Mouse (Mus musculus): ENCODE results near the gene Rasa1. TPM values are rescaled to one million over a fixed set of nuclear protein-coding genes. Genes with fewer than 3 reads are reported as not detected.

Gene Rasa1
- polyA plus RNA-seq, 1 experiment from 2014 or later: 34.7 TPM

DNA sequence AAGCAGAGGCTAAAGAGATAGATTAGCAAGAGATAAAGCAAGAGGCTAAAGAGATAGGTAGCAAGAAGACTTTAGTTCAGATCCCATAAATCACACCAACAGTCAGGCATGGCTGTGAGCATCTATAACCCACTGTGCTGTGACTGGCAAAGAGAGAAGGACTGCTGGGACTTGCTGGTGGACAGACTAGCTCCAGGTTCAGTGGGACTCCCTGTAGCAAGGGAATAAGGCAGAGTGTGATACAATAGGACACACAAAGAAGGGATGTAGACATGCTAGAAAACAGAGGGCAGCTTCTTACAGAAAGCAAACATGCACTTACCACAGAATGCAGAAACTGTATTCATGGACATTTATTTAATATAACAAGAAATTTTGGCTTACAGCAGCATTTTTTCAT lies 15.1 kb downstream of the Rasa1 start:
- no peaks in the 10 kb centered on the region for H3K27me3 ChIP-seq (replicated peaks)
- H3K36me3 ChIP-seq: no peaks in the 10 kb centered on the region
- H3K27ac ChIP-seq (replicated peaks): no peak overlapping the region
- H3K4me2 ChIP-seq: no peak overlapping the region
- no peak overlapping the region for H3K9ac ChIP-seq
- no peak overlapping the region for H3K4me3 ChIP-seq
- H3K4me1 ChIP-seq: peaks cover 10% of the 10 kb centered on the region
- no peaks in the 10 kb centered on the region for H3K9me3 ChIP-seq
- no peak for ATAC-seq (ENCODE audit: extremely low read depth, insufficient number of reproducible peaks, low FRiP score, low TSS enrichment)

DNA sequence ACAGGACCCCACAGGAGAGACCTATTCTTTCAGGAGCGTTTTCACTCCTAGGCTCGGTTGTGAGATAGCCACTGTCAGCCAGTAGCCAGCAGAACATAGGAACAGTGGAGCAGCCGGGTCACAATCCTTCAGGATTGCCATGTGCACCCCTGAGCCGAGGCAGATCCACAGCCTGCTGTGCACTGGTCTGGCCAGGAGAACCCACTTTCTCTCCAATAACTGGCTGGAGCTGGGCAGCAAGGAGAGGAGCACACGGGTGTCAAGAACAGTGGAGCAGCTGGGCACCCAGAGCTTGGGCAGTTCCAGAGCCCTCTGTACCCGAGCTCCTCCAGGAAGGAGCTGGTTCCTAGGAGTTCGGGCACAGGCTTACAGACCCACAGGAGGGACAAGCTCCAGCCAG lies 50.2 kb downstream of the Rasa1 start:
- WGBS: 81% methylated on average over 7 of the region's 7 CpGs
- Histone ChIP-seq H3K4me1 (no peaks in the 10 kb centered on the region), H3K9me3 (no peaks in the 10 kb centered on the region), H3K4me3 (no peak overlapping the region), H3K27me3 (replicated peaks) (no peaks in the 10 kb centered on the region), H3K36me3 (peaks cover 38% of the 10 kb centered on the region), H3K9ac (no peak overlapping the region), H3K4me2 (no peak overlapping the region), H3K27ac (replicated peaks) (no peak overlapping the region)
- ATAC-seq (ENCODE audit: extremely low read depth, insufficient number of reproducible peaks, low FRiP score, low TSS enrichment): no peak

DNA sequence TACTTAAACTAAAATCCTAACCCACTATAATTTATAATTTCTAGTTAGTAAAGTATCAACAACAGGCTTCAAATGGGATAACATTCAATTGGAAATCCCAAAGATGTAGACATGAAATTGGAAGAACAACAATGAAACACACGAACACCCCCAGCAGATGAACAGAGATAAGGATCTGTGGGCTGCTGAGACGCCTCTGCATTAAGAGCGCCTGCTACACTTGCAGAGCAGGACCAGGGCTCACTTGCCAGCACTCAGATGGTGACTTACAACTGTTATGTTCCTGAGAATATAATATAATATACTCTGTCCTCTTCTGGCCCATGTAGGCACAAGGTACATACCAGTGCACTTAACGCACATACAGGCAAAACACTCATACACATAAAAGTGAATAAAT lies 70.3 kb downstream of the Rasa1 start:
- no peaks in the 10 kb centered on the region for H3K27me3 ChIP-seq (replicated peaks)
- no peaks in the 10 kb centered on the region for H3K9me3 ChIP-seq
- H3K36me3 ChIP-seq: peaks cover 48% of the 10 kb centered on the region
- no peak overlapping the region for H3K4me3 ChIP-seq
- no peaks in the 10 kb centered on the region for H3K4me1 ChIP-seq
- H3K27ac ChIP-seq (replicated peaks): no peak overlapping the region
- WGBS: 70% methylated on average over 4 of the region's 4 CpGs
- H3K9ac ChIP-seq: no peak overlapping the region
- H3K4me2 ChIP-seq: no peak overlapping the region
- ATAC-seq (ENCODE audit: extremely low read depth, insufficient number of reproducible peaks, low FRiP score, low TSS enrichment): no peak

DNA sequence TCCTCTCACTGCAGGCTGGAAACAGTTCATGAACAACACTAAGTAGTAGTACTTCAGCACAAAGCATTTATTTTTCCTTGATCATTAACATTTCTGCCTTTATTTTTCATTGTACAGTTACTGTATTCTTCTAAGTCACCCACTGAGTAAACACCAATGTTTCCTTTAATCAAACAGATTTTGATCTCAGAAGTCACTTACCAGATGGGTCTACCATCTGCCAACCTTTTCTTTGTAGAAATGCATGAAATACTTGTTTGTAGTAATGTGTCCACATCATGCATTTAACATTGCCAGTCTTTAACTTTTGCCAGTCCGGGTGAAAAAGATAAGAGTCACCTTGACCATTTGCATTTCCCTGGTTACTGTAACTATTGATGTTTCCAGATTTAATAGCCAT lies 78.6 kb downstream of the Rasa1 start:
- no peak overlapping the region for H3K4me2 ChIP-seq
- ATAC-seq (ENCODE audit: extremely low read depth, insufficient number of reproducible peaks, low FRiP score, low TSS enrichment): no peak
- H3K4me3 ChIP-seq: no peak overlapping the region
- H3K9ac ChIP-seq: no peak overlapping the region
- WGBS: 60% methylated on average over 1 of the region's 1 CpGs
- H3K27me3 ChIP-seq (replicated peaks): no peaks in the 10 kb centered on the region
- H3K9me3 ChIP-seq: no peaks in the 10 kb centered on the region
- no peak overlapping the region for H3K27ac ChIP-seq (replicated peaks)
- peaks cover 46% of the 10 kb centered on the region for H3K36me3 ChIP-seq
- no peaks in the 10 kb centered on the region for H3K4me1 ChIP-seq

DNA sequence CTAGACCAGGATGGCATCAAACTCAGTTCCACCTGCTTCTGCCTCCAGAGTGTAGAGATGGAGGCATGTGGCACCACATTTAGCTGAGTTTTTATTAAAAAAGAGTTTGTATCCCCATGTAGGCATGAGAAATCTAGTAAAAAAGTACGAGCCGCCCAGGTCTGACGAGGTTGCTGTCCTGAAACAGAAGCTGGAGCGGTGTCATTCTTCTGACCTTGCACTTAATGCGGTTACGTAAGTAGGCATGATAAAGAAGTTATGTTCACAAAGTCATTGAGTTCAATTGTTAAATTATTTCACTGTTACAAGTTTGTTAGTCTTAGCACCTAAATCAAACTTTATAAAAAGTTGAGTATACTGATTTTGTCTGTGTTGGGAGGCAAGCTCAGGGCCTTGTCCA lies 80.3 kb downstream of the Rasa1 start:
- Histone ChIP-seq H3K9me3 (no peaks in the 10 kb centered on the region), H3K4me1 (peaks cover 1% of the 10 kb centered on the region), H3K4me2 (no peak overlapping the region), H3K4me3 (no peak overlapping the region), H3K27me3 (replicated peaks) (no peaks in the 10 kb centered on the region), H3K9ac (no peak overlapping the region), H3K27ac (replicated peaks) (no peak overlapping the region), H3K36me3 (peaks cover 49% of the 10 kb centered on the region)
- 85% methylated on average over 6 of the region's 6 CpGs for WGBS
- ATAC-seq (ENCODE audit: extremely low read depth, insufficient number of reproducible peaks, low FRiP score, low TSS enrichment): no peak

DNA sequence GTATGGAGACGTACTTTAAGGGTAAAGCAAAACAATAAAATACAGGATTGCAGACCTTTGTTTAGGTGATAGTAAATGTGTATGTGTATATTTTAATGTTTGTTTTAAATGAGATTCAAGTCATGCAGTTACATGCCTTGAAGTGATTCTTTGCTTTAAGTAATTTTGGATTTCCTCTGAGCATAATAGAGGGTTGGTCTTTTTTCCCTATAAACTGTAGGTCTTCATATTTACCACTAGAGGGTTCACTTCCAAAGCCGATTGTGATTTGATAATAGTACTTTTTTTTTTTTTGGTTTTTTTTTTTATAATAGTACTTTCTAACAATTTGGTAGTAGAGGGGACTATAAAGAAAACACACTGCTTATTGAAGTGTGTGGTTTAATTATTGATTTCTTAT lies 81.4 kb downstream of the Rasa1 start:
- no peaks in the 10 kb centered on the region for H3K9me3 ChIP-seq
- no peak overlapping the region for H3K27ac ChIP-seq (replicated peaks)
- H3K4me1 ChIP-seq: peaks cover 6% of the 10 kb centered on the region
- peaks cover 48% of the 10 kb centered on the region for H3K36me3 ChIP-seq
- 62% methylated on average over 2 of the region's 2 CpGs for WGBS
- no peaks in the 10 kb centered on the region for H3K27me3 ChIP-seq (replicated peaks)
- no peak overlapping the region for H3K4me2 ChIP-seq
- no peak overlapping the region for H3K9ac ChIP-seq
- no peak overlapping the region for H3K4me3 ChIP-seq
- ATAC-seq (ENCODE audit: extremely low read depth, insufficient number of reproducible peaks, low FRiP score, low TSS enrichment): no peak

DNA sequence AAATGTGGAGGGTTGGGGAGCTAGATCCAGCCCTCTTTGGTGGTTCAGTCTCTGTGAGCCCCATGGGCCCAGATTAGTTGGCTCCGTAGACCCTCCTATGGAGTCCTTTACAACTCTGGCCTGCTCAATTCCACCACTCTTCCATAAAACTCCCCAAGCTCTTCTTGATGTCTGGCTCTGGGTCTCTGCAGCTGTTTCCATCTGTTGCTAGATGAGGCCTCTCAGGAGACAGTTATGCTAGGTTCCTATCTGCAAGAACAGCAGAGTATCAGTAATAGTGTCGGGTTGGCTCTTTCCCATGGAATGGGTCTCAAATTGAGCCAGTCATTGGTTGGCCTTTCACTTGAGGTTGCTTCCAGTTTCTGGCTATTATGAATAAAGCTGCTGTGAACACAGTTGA lies 97.7 kb downstream of the Rasa1 start:
- peaks cover 37% of the 10 kb centered on the region for H3K36me3 ChIP-seq
- H3K9ac ChIP-seq: no peak overlapping the region
- H3K4me1 ChIP-seq: peaks cover 13% of the 10 kb centered on the region
- no peak overlapping the region for H3K27ac ChIP-seq (replicated peaks)
- ATAC-seq (ENCODE audit: extremely low read depth, insufficient number of reproducible peaks, low FRiP score, low TSS enrichment): no peak
- no peak overlapping the region for H3K4me2 ChIP-seq
- H3K9me3 ChIP-seq: no peaks in the 10 kb centered on the region
- 90% methylated on average over 2 of the region's 2 CpGs for WGBS
- H3K27me3 ChIP-seq (replicated peaks): no peaks in the 10 kb centered on the region
- no peak overlapping the region for H3K4me3 ChIP-seq

DNA sequence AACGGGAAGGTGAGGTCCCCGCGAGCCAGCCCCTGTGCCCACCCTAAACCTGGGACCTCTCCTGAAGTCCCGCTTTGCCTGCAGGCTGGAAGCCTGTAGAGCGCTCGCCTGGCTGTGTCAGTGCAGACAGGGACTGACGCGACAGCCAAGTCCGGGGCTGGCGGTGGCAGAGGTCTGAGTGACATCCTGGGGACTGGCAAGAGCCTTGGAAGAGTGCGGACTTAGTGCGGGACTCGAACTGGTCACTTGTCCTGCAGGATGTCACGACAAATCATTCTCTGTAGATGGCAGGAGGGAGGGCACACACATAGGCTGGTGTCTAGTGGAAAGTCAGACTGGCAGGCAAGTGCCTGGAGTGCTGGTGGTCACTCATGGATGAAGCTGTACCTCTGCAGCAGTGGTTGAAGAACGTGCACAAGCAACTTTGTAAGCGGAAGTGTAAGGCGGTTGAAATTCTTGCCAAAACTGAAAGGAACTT lies 99.2 kb downstream of the Rasa1 start:
- H3K4me3 ChIP-seq: peak overlapping the region; percentile 89
- no peaks in the 10 kb centered on the region for H3K27me3 ChIP-seq (replicated peaks)
- H3K9ac ChIP-seq: peak overlapping the region; percentile 94
- peak; percentile 67 for ATAC-seq (ENCODE audit: extremely low read depth, insufficient number of reproducible peaks, low FRiP score, low TSS enrichment)
- H3K9me3 ChIP-seq: no peaks in the 10 kb centered on the region
- H3K4me1 ChIP-seq: peaks cover 13% of the 10 kb centered on the region
- peaks cover 33% of the 10 kb centered on the region for H3K36me3 ChIP-seq
- H3K4me2 ChIP-seq: peak overlapping the region; percentile 77
- 0% methylated on average over 17 of the region's 17 CpGs for WGBS
- H3K27ac ChIP-seq (replicated peaks): peak overlapping the region; percentile 91

DNA sequence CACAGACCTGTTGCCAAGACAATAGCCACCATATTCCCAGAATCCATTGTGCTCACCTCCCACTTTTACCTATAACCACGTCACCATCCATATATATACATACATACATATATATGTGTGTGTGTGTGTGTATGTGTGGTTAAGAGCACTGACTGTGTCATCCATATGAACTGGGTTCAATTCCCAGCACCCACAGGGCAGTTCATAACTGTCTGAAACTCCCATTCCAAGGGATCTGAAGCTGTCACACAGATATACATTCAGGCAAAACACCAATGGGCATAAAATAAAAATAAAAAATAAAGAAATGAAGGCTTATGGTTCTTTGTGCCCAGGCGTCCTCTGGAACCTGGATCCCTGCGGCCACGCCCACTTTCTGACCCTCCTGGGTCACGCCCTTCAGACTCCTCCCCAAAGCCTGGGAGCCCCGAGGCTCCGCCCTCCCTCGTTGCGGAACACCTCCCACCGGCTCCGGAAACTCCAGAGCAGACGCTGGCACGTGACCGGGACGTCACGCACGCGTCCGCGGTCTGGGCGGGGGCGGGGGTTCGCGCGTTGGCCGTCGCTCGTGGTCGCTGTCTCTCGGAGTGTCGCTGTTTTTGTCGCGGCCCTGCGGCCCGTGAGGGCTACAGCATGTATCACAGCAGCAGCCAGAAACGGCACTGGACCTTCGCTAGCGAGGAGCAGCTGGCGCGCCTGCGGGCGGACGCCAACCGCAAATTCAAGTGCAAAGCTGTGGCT lies 99.9 kb downstream of the Rasa1 start, which contains the start of gene Ccnh:
Gene Ccnh, plus strand, starts transcription at position 506 of the 741 bp plus-strand sequence.
- WGBS: 2% methylated on average over 44 of the region's 44 CpGs
- Histone ChIP-seq H3K4me3 (peak within 1 kb of the TSS; percentile 89), H3K4me2 (peak within 1 kb of the TSS; percentile 77), H3K4me1 (peaks cover 13% of the 10 kb centered on the region), H3K9ac (peak within 1 kb of the TSS; percentile 94), H3K9me3 (no peaks in the 10 kb centered on the region), H3K27me3 (replicated peaks) (no peaks in the 10 kb centered on the region), H3K36me3 (peaks cover 31% of the 10 kb centered on the region), H3K27ac (replicated peaks) (peak within 1 kb of the TSS; percentile 91)
- ATAC-seq (ENCODE audit: extremely low read depth, insufficient number of reproducible peaks, low FRiP score, low TSS enrichment): peak; percentile 97

Other genes with a start within 250 kb of the Rasa1 start
- gene Ccnh, start 99.7 kb downstream of the Rasa1 start, polyA plus RNA-seq (2015; fragmentation: Nextera tagmentation; extraction: Ambion mirVana): 55.0 and 62.4 TPM in 2 replicates